Mouse (Mus musculus): ENCODE measurements around the gene Kifc3. TPM values are rescaled to one million over a fixed set of nuclear protein-coding genes. Genes with fewer than 3 reads are reported as not detected.

Gene Kifc3
- total and polyA plus RNA-seq, 2 experiments from 2014 or later, result 32.7 to 54.1 TPM

DNA sequence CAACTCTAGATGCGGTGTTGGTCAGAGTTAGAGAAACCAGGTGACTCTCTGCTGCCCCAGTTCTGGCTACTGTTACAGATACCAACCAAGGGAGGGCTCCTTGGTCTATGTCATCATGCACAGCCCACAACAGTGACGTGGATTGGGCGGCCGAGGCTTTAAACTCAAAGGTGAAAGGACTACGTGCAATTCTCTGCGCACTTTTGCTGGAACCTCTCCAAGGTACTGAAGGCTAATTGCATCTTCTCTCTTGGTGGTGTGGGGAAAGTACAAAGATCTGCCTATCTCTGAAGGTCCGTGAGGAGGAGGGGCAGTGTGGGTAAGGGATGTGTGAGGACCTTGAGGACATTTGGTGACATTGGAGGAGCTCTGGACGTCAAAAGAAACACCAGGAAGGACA, 44.0 kb downstream of the Kifc3 start:
- no peak for TF ChIP-seq CTCF (IDR thresholded peaks at IDR 0.05; ENCODE audit: low read depth)
- WGBS, result 82% methylated on average over 8 of the region's 8 CpGs
- ATAC-seq (no peak), DNase-seq (no peak)
- H3K9ac ChIP-seq, result no peak overlapping the region
- no peak overlapping the region for H3K4me3 ChIP-seq (ENCODE audit: low read depth, low read length)
- no peaks in the 10 kb centered on the region for H3K9me3 ChIP-seq (ENCODE audit: low read length)
- H3K27me3 ChIP-seq (ENCODE audit: insufficient read depth, low read length), result no peaks in the 10 kb centered on the region
- H3K27ac ChIP-seq (ENCODE audit: low read depth, low read length), result no peak overlapping the region
- no peaks in the 10 kb centered on the region for H3K4me1 ChIP-seq (ENCODE audit: insufficient read depth)
- no peak overlapping the region for H3K4me2 ChIP-seq (ENCODE audit: low read depth)
- H3K36me3 ChIP-seq (ENCODE audit: insufficient read depth), result no peaks in the 10 kb centered on the region

DNA sequence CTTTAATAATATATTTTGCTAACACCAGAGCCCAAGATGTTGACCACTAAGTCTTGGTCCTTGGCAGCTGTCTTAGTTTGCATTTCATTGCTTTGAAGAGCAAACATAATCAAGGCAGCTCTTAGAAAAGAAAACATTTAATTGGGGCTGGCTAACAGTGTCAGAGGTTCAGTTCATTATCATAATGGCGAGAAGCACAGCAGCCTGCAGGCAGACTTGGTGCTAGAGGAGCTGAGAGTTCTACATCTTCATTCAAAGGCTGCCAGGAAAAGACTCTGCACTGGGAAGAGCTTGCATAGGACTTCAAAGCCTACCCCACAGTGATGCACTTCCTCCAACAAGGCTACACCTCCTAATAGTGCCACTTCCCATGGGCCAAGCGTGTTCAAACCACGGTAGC, 45.5 kb downstream of the Kifc3 start:
- ATAC-seq (peak; percentile 45), DNase-seq (no peak)
- Histone ChIP-seq H3K4me2 (ENCODE audit: low read depth) (no peak overlapping the region), H3K4me3 (ENCODE audit: low read depth, low read length) (no peak overlapping the region), H3K36me3 (ENCODE audit: insufficient read depth) (no peaks in the 10 kb centered on the region), H3K9ac (no peak overlapping the region), H3K27me3 (ENCODE audit: insufficient read depth, low read length) (no peaks in the 10 kb centered on the region), H3K27ac (ENCODE audit: low read depth, low read length) (no peak overlapping the region), H3K9me3 (ENCODE audit: low read length) (no peaks in the 10 kb centered on the region), H3K4me1 (ENCODE audit: insufficient read depth) (no peaks in the 10 kb centered on the region)
- WGBS, result 29% methylated on average over 3 of the region's 3 CpGs
- TF ChIP-seq CTCF (IDR thresholded peaks at IDR 0.05; ENCODE audit: low read depth), result no peak

DNA sequence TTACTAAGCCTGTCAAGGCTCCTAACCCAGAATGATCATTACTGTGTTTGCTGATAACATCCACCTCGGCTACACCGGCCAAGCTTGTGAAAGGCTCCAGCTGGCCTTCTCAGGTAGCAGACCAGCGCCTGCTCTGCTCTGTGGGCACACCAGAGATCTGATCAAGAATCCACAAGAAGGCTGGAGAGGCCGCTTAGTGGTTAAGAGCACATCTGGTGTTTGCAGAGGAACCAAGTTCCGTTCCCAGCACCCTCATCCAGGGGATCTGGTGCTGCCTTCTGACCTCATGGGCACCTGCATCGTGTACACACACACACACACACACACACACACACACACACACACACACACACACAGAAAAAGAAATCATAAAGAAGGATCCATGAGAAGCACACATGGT, 46.5 kb downstream of the Kifc3 start:
- H3K9ac ChIP-seq, result no peak overlapping the region
- no peak overlapping the region for H3K4me2 ChIP-seq (ENCODE audit: low read depth)
- H3K4me3 ChIP-seq (ENCODE audit: low read depth, low read length), result no peak overlapping the region
- no peak overlapping the region for H3K27ac ChIP-seq (ENCODE audit: low read depth, low read length)
- TF ChIP-seq CTCF (IDR thresholded peaks at IDR 0.05; ENCODE audit: low read depth), result no peak
- no peaks in the 10 kb centered on the region for H3K9me3 ChIP-seq (ENCODE audit: low read length)
- H3K36me3 ChIP-seq (ENCODE audit: insufficient read depth), result no peaks in the 10 kb centered on the region
- no peaks in the 10 kb centered on the region for H3K27me3 ChIP-seq (ENCODE audit: insufficient read depth, low read length)
- H3K4me1 ChIP-seq (ENCODE audit: insufficient read depth), result no peaks in the 10 kb centered on the region
- DNase-seq (no peak), ATAC-seq (no peak)
- 94% methylated on average over 6 of the region's 6 CpGs for WGBS

DNA sequence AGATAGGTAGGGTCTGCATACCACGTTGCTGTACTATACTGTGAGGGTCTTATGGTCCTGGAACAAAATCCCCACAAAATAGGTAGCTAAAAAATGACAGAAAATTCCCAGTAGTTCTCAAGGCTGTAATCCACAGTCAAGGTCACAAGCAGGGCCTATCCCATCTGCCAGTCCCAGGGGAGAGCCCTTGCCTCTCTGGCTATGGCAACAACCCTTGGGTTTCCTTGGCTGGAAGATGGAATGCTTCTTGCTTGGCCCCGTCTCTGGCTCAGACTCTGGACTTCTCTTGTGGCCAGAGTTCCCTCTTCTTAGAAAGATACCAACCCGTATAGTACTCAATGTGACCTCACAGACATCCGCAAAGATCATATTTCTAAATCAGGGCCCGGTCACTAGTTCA, 47.3 kb downstream of the Kifc3 start:
- H3K9ac ChIP-seq, result no peak overlapping the region
- no peak overlapping the region for H3K4me2 ChIP-seq (ENCODE audit: low read depth)
- 92% methylated on average over 5 of the region's 5 CpGs for WGBS
- ATAC-seq (no peak), DNase-seq (no peak)
- no peak overlapping the region for H3K27ac ChIP-seq (ENCODE audit: low read depth, low read length)
- H3K27me3 ChIP-seq (ENCODE audit: insufficient read depth, low read length), result no peaks in the 10 kb centered on the region
- no peaks in the 10 kb centered on the region for H3K9me3 ChIP-seq (ENCODE audit: low read length)
- no peaks in the 10 kb centered on the region for H3K4me1 ChIP-seq (ENCODE audit: insufficient read depth)
- H3K4me3 ChIP-seq (ENCODE audit: low read depth, low read length), result no peak overlapping the region
- TF ChIP-seq CTCF (IDR thresholded peaks at IDR 0.05; ENCODE audit: low read depth), result no peak
- H3K36me3 ChIP-seq (ENCODE audit: insufficient read depth), result no peaks in the 10 kb centered on the region

DNA sequence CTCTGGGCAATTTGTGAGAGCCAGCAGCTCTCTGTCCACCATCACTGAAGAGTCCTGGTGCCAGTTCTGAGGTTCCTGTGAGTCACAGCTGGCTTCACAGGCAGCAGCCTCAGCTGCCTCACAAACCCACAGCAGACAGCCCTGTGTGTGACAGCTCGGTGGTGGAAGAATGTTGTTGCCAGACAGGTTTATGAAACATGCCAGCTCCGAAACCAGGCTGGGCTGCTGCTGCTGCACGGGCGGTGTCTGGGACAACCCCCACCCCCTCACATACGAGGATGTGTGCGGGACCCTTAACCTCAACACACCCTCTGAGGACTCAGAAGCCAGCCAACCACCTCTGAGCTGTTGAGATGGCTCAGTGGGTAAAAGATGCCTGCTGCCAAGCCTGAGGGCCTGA, 48.0 kb downstream of the Kifc3 start:
- no peak for TF ChIP-seq CTCF (IDR thresholded peaks at IDR 0.05; ENCODE audit: low read depth)
- Histone ChIP-seq H3K36me3 (ENCODE audit: insufficient read depth) (no peaks in the 10 kb centered on the region), H3K4me3 (ENCODE audit: low read depth, low read length) (no peak overlapping the region), H3K4me2 (ENCODE audit: low read depth) (no peak overlapping the region), H3K9ac (no peak overlapping the region), H3K27ac (ENCODE audit: low read depth, low read length) (no peak overlapping the region), H3K4me1 (ENCODE audit: insufficient read depth) (no peaks in the 10 kb centered on the region), H3K27me3 (ENCODE audit: insufficient read depth, low read length) (no peaks in the 10 kb centered on the region), H3K9me3 (ENCODE audit: low read length) (no peaks in the 10 kb centered on the region)
- WGBS, result 78% methylated on average over 6 of the region's 6 CpGs
- DNase-seq (no peak), ATAC-seq (no peak)

DNA sequence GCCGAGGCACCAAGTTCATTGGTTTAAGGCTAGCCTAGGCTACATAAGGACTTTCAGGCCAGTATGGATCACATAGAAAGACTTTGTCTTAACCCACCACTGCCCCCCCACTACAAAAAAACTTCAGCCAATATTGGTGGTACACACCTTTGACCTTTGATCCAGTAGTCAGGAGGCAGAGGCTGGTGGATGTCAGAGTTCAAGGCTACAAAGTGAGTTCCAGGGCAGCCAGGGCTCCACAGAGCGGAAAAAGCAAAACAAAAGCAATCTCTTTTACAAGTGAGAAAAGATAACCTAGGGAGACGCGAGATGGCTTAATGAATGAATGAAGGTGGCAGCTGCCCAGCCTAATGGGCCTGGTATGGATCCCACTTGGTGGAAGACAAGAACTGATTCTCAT, 48.6 kb downstream of the Kifc3 start:
- WGBS, result 66% methylated on average over 4 of the region's 4 CpGs
- no peak for ATAC-seq
- Histone ChIP-seq H3K27me3 (ENCODE audit: insufficient read depth, low read length) (no peaks in the 10 kb centered on the region), H3K9ac (no peak overlapping the region), H3K36me3 (ENCODE audit: insufficient read depth) (no peaks in the 10 kb centered on the region), H3K4me3 (ENCODE audit: low read depth, low read length) (no peak overlapping the region), H3K9me3 (ENCODE audit: low read length) (no peaks in the 10 kb centered on the region), H3K4me1 (ENCODE audit: insufficient read depth) (no peaks in the 10 kb centered on the region), H3K27ac (ENCODE audit: low read depth, low read length) (no peak overlapping the region), H3K4me2 (ENCODE audit: low read depth) (no peak overlapping the region)
- no peak for DNase-seq
- no peak for TF ChIP-seq CTCF (IDR thresholded peaks at IDR 0.05; ENCODE audit: low read depth)

DNA sequence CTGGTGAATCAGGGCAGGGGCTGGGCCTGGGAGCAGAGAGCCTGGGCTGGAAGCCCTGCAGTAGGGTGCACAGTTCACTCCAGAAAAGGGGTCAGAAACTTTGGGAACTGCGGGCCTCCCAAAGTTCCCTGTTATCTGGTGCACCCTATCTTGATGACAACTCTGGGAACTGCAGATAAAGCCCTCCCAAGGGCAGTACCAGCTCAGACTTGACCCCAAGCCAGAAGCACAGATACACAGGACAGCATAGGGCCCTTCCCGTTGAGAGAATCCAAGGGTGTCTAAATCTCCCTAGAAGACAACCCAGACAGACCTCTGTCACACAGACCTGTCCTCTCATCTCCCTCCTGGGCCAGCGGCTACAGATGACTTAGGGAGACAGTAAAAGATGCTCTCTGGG, 52.0 kb downstream of the Kifc3 start:
- Histone ChIP-seq H3K9me3 (ENCODE audit: low read length) (no peaks in the 10 kb centered on the region), H3K4me1 (ENCODE audit: insufficient read depth) (no peaks in the 10 kb centered on the region), H3K4me2 (ENCODE audit: low read depth) (no peak overlapping the region), H3K9ac (no peak overlapping the region), H3K36me3 (ENCODE audit: insufficient read depth) (no peaks in the 10 kb centered on the region), H3K27ac (ENCODE audit: low read depth, low read length) (no peak overlapping the region), H3K27me3 (ENCODE audit: insufficient read depth, low read length) (no peaks in the 10 kb centered on the region), H3K4me3 (ENCODE audit: low read depth, low read length) (no peak overlapping the region)
- WGBS, result 94% methylated on average over 3 of the region's 3 CpGs
- no peak for TF ChIP-seq CTCF (IDR thresholded peaks at IDR 0.05; ENCODE audit: low read depth)
- DNase-seq, result no peak
- ATAC-seq, result no peak

DNA sequence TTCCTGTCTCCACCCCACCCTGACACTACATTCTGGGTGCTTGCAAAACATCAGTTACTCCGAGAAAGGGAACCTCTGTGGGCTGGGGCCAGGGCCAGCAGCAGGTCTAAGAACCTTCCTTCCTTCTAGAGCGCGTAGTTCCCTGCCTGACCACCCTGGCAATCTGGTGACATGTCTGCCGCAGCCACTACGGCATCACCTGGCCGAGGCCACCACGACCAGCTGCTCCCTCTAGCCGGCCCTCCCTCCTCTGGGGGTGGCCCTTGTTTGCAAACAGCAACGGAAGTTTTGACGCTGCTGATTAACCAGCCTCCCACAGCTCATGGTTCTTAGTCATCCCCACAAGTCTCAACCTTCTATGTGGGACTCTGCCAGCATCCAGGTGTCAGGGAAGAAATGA, 53.2 kb downstream of the Kifc3 start:
- Histone ChIP-seq H3K4me2 (ENCODE audit: low read depth) (no peak overlapping the region), H3K27ac (ENCODE audit: low read depth, low read length) (no peak overlapping the region), H3K9me3 (ENCODE audit: low read length) (no peaks in the 10 kb centered on the region), H3K9ac (no peak overlapping the region), H3K4me3 (ENCODE audit: low read depth, low read length) (no peak overlapping the region), H3K4me1 (ENCODE audit: insufficient read depth) (no peaks in the 10 kb centered on the region), H3K27me3 (ENCODE audit: insufficient read depth, low read length) (no peaks in the 10 kb centered on the region), H3K36me3 (ENCODE audit: insufficient read depth) (no peaks in the 10 kb centered on the region)
- DNase-seq, result no peak
- 54% methylated on average over 10 of the region's 10 CpGs for WGBS
- no peak for ATAC-seq
- no peak for TF ChIP-seq CTCF (IDR thresholded peaks at IDR 0.05; ENCODE audit: low read depth)
